Mouse (Mus musculus) CH12.LX (cell line): ENCODE measurements at regions not wholly inside any gene's neighbourhood (a gene's known extent, or its start where the extent isn't known, plus 50 kb on each side); places are given as distances from the start of the nearest gene placed in this dataset.

ENCODE experiments used
- DNase-seq: peaks from one replicate; pipeline ENCODE4 v3.0.0-alpha.2; 2013; ENCODE audit errors: extremely low read depth
- H3K27ac ChIP-seq: 2 replicates; pipeline ENCODE4 v1.5.1; 2012; ENCODE audit warnings: low read depth, mild to moderate bottlenecking, control low read depth, moderate library complexity; ENCODE audit not compliant: insufficient read depth
- H3K27me3 ChIP-seq: replicated peaks from 2 replicates; pipeline ENCODE3; 2012; ENCODE audit warnings: inconsistent platforms
- H3K36me3 ChIP-seq, 2 experiments: replicated peaks in 1 of 2; 2 replicates each; pipeline versions ENCODE3 to v1.6.1; 2012; ENCODE audit warnings: inconsistent platforms in 1 of 2, low read length in 1 of 2, mild to moderate bottlenecking in 1 of 2, mixed read lengths in 1 of 2, moderate library complexity in 1 of 2; ENCODE audit not compliant: control insufficient read depth in 1 of 2, insufficient read depth in 1 of 2
- H3K4me1 ChIP-seq, 2 experiments: 2 replicates each; pipeline ENCODE4 v1.6.1; 2012; ENCODE audit warnings: inconsistent platforms in 1 of 2, moderate library complexity in 1 of 2; ENCODE audit not compliant: insufficient read depth in 2 of 2, control insufficient read depth in 1 of 2
- H3K4me2 ChIP-seq: 2 replicates; pipeline ENCODE4 v1.6.1; 2012; ENCODE audit warnings: low read depth, mild to moderate bottlenecking, control low read depth; ENCODE audit not compliant: poor library complexity, insufficient read depth, severe bottlenecking
- H3K4me3 ChIP-seq, 3 experiments: fragments of 150-350 bp in 1 of 3; sonication (generic) in 1 of 3; replicated peaks in 1 of 3; 2 replicates each; pipeline versions ENCODE3 to v1.5.1; 2011 to 2012; ENCODE audit warnings: low read depth in 2 of 3, low read length in 2 of 3, mild to moderate bottlenecking in 2 of 3, moderate library complexity in 2 of 3, control low read depth in 1 of 3, improper control_type of control experiment in 1 of 3, inconsistent platforms in 1 of 3, mixed read lengths in 1 of 3; ENCODE audit not compliant: poor library complexity in 1 of 3
- H3K79me2 ChIP-seq: replicated peaks from 2 replicates; pipeline ENCODE4 v1.6.1; 2012; ENCODE audit warnings: mild to moderate bottlenecking, moderate library complexity; ENCODE audit not compliant: control insufficient read depth, poor library complexity, insufficient read depth, severe bottlenecking; ENCODE audit errors: extremely low read depth
- H3K9ac ChIP-seq: 2 replicates; pipeline ENCODE4 v1.6.1; 2012; ENCODE audit warnings: low read depth, mild to moderate bottlenecking, control low read depth, moderate library complexity; ENCODE audit not compliant: insufficient read depth
- H3K9me3 ChIP-seq: replicated peaks from 2 replicates; pipeline ENCODE3; 2012; ENCODE audit warnings: low read length, inconsistent platforms, mixed read lengths
- CHD1 ChIP-seq: IDR thresholded peaks from 2 replicates; pipeline ENCODE4 v1.6.1; 2012; ENCODE audit warnings: low read depth, low read length, improper control_type of control experiment, inconsistent platforms
- CHD2 ChIP-seq: IDR thresholded peaks from 2 replicates; pipeline ENCODE4 v1.6.1; 2011; ENCODE audit warnings: low read length, improper control_type of control experiment
- ELF1 ChIP-seq: IDR thresholded peaks from 2 replicates; pipeline ENCODE4 v1.6.1; 2014; ENCODE audit warnings: low read depth, mild to moderate bottlenecking, inconsistent platforms, low read length, improper control_type of control experiment
- GABPA ChIP-seq: IDR thresholded peaks from 2 replicates; pipeline ENCODE4 v1.6.1; 2012; ENCODE audit warnings: low read depth, low read length, improper control_type of control experiment, inconsistent platforms; ENCODE audit not compliant: insufficient replicate concordance
- JUN ChIP-seq: IDR thresholded peaks from 2 replicates; pipeline ENCODE4 v1.6.1; 2011; ENCODE audit warnings: low read depth, mild to moderate bottlenecking, low read length, improper control_type of control experiment, moderate library complexity; ENCODE audit not compliant: insufficient read depth
- JUND ChIP-seq: conservative IDR thresholded peaks from 2 replicates; pipeline ENCODE4 v1.6.1; 2011; ENCODE audit warnings: low read depth, low read length, improper control_type of control experiment
- MAX ChIP-seq: IDR thresholded peaks from 2 replicates; pipeline ENCODE4 v1.6.1; 2011; ENCODE audit warnings: low read length, improper control_type of control experiment
- MEF2A ChIP-seq: IDR thresholded peaks from 2 replicates; pipeline ENCODE4 v1.6.1; 2014; ENCODE audit warnings: low read depth, mild to moderate bottlenecking, inconsistent platforms, low read length, improper control_type of control experiment, borderline replicate concordance
- MXI1 ChIP-seq: IDR thresholded peaks from 2 replicates; pipeline ENCODE4 v1.6.1; 2011; ENCODE audit warnings: mild to moderate bottlenecking, low read depth, low read length, improper control_type of control experiment
- MYC ChIP-seq: IDR thresholded peaks from 2 replicates; pipeline ENCODE4 v1.6.1; 2011; ENCODE audit warnings: low read depth, mild to moderate bottlenecking, improper control_type of control experiment, low read length
- POLR2A ChIP-seq: IDR thresholded peaks from 2 replicates; pipeline ENCODE4 v1.6.1; 2011; ENCODE audit warnings: low read depth, mild to moderate bottlenecking, improper control_type of control experiment, low read length
- RAD21 ChIP-seq: IDR thresholded peaks from 2 replicates; pipeline ENCODE4 v1.6.1; 2011; ENCODE audit warnings: low read depth, mild to moderate bottlenecking, low read length, improper control_type of control experiment, moderate library complexity
- RCOR1 ChIP-seq: conservative IDR thresholded peaks from 2 replicates; pipeline ENCODE4 v1.6.1; 2012; ENCODE audit warnings: low read depth, mild to moderate bottlenecking, inconsistent platforms, low read length, improper control_type of control experiment
- SIN3A ChIP-seq: IDR thresholded peaks from 2 replicates; pipeline ENCODE4 v1.6.1; 2012; ENCODE audit warnings: low read length, improper control_type of control experiment, inconsistent platforms
- TCF12 ChIP-seq: IDR thresholded peaks from 2 replicates; pipeline ENCODE4 v1.6.1; 2014; ENCODE audit warnings: low read depth, mild to moderate bottlenecking, inconsistent platforms, low read length, improper control_type of control experiment
- USF2 ChIP-seq: conservative IDR thresholded peaks from 2 replicates; pipeline ENCODE4 v1.6.1; 2011; ENCODE audit warnings: low read depth, low read length, improper control_type of control experiment
- ZC3H11A ChIP-seq: IDR thresholded peaks from 2 replicates; pipeline ENCODE4 v1.6.1; 2012; ENCODE audit warnings: low read depth, mild to moderate bottlenecking, inconsistent platforms, low read length, improper control_type of control experiment
- ZKSCAN1 ChIP-seq: IDR thresholded peaks from 2 replicates; pipeline ENCODE4 v1.6.1; 2012; ENCODE audit warnings: low read depth, inconsistent platforms, low read length, improper control_type of control experiment, borderline replicate concordance
- ZMIZ1 ChIP-seq: IDR thresholded peaks from 2 replicates; pipeline ENCODE4 v1.6.1; 2012; ENCODE audit warnings: low read depth, mild to moderate bottlenecking, inconsistent platforms, low read length, improper control_type of control experiment
- dilution Hi-C: fragments of 300-500 bp; cut with MboI; formaldehyde crosslinking; loops from 2 replicates; pipeline ENCODE4 v1.14.3; 2020; ENCODE audit warnings: low sequenced_read_pairs; ENCODE audit not compliant: extremely low pct_unique_long_range_greater_than_20kb, extremely low pct_ligation_motif_present
- in situ Hi-C: fragments of 300-500 bp; cut with MboI; formaldehyde crosslinking; loops from 3 replicates; pipeline ENCODE4 v1.14.3; 2019; ENCODE audit warnings: low sequenced_read_pairs, low pct_ligation_motif_present, low pct_unique_long_range_greater_than_20kb, mixed read lengths

DNA sequence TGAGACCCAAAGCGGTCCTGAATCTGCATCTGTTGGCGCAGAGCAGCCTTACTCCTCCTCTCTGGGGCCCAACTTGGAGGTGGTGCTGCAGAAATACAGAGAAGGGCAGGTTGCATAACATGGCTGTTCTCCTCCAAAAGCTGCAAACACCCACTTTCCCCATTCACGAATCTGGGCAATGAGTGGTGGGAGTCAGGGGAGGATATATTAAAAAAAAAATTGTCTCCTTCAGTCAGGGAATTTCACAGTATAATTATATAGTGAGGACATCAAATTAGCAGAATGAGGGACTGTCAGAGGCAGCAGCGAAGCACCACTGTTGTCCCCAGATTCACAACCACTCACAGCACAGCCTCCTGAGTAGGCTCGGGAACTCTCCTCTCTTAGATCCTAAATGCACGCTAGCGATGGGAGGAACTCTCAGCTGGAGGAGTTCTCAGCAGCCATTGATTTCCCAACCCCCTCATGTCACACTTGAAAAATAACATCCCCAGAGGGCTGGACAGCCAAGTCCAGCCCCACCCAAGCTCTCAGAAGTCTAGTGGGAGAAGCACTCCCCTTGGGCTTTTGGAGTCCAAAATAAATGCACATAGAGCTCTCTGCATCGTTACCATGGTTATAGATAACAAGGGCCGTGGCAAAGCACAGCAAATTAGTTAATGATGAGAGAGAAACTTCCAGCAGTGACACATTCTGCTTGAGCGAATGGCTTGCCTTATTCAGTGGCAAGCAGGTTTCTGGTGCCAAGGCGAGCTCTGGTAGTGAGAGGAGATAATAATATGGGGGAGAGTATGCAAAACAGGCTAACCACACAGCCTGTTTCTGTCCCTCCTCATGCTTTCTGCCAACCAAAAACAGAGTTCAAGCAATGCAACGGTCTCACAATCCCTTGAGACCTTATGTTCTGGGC lies 67.6 kb upstream of the Rasgrf1 start (continued):
- TF ChIP-seq GABPA (no peak), SIN3A (peak; percentile 71; the same call in 1 of the 2 replicates), POLR2A (no peak), USF2 (no peak), JUN (no peak; the same call in 1 of the 2 replicates), MYC (peak; percentile 76; the same call in 1 of the 2 replicates), RAD21 (no peak; the same call in 1 of the 2 replicates), CHD2 (peak; percentile 44; the same call in 1 of the 2 replicates), ZC3H11A (no peak), CHD1 (no peak)
- TF ChIP-seq, all 38 proteins: peak for 14

DNA sequence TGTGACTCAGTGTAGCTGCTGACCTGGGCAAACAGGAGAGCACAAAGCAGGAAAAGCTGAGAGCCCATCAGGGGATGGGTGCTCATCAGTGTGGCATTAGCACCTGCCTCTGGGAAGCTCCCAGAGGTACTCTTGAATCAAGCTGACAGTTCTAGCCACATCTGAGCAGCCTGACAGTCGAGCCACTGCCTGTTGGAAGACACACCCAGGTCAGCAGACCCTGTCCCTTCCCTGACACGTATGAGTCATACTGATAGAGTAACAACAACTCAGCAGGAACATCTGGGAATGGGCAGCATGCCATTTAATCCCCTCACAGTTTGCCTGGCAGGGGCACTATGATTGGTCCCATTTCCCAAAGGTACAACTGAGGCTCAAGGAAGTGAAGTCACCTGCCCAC lies 68.3 kb upstream of the Rasgrf1 start:
- peaks cover 6% of the 10 kb centered on the region for H3K27me3 ChIP-seq
- no peak for TF ChIP-seq MXI1
- TF ChIP-seq ZMIZ1: no peak
- TF ChIP-seq RCOR1: no peak
- no peak for TF ChIP-seq ZC3H11A
- no peak for TF ChIP-seq GABPA
- no peak for TF ChIP-seq MEF2A
- no peak for TF ChIP-seq JUND
- TF ChIP-seq ZKSCAN1: no peak
- TF ChIP-seq CHD2: no peak
- no peak for TF ChIP-seq CHD1
- TF ChIP-seq ELF1: no peak
- TF ChIP-seq TCF12: no peak
- no peak for TF ChIP-seq MAX
- no peak overlapping the region for H3K9ac ChIP-seq
- dilution Hi-C loops: no loop called here
- H3K36me3 ChIP-seq: no peaks in the 10 kb centered on the region
- peaks cover 16 to 39% of the 10 kb centered on the region in 2 experiments for H3K4me1 ChIP-seq
- H3K4me3 ChIP-seq: no peak overlapping the region
- H3K79me2 ChIP-seq: no peaks in the 10 kb centered on the region
- H3K9me3 ChIP-seq: no peaks in the 10 kb centered on the region
- in situ Hi-C loops: no loop called here
- no peak overlapping the region for H3K27ac ChIP-seq
- no peak for DNase-seq
- no peak overlapping the region for H3K4me2 ChIP-seq
